Mouse (Mus musculus): Measurements from ENCODE around the gene Stim2.

DNA sequence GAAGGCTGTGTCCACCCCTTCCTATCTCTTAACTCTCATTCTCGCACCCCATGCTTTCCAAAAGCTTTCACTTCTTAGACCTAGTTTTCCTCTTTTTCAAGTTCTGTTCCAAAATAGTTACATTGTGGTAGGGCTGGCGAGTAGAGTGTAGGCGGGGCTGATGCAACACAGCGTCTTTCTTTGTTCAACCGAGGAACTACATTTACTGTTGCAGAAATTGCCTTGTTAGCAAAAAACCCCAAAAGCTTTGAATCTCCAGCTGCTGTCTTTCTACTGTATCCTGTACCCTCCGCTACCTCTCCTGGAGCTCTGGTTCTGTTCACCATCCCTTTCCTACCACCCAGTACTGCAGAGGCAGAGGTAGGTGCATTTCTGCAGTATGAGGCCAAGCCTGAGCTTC, 99.9 kb downstream of the Stim2 start:
- TF ChIP-seq SMC3 (IDR thresholded peaks at IDR 0.05; ENCODE audit: low read depth, low read length) (no peak), POLR2A (IDR thresholded peaks at IDR 0.05; ENCODE audit: control insufficient read depth in 1 of 2, insufficient read depth in 1 of 2, low read depth in 1 of 2, low read length in 2 of 2, poor library complexity in 1 of 2) (no peak), MYC (IDR thresholded peaks at IDR 0.05; ENCODE audit: low read depth, low read length) (no peak)

Measured in MEL (cell line).